Mouse (Mus musculus) heart, postnatal 0 days (tissue): ENCODE measurements at regions not wholly inside any gene's neighbourhood (a gene's known extent, or its start where the extent isn't known, plus 50 kb on each side); places are given as distances from the start of the nearest gene placed in this dataset.

Source experiments
- ATAC-seq: fragments of 200-750 bp; cut with Nextera tagmentation; 2 replicates; pipeline ENCODE4 v1.8.0; 2017; ENCODE audit warnings: low read depth, moderate number of reproducible peaks, moderate library complexity; ENCODE audit not compliant: insufficient read depth
- DNase-seq: peaks from one replicate; pipeline ENCODE4 v3.0.0-alpha.2; 2016; ENCODE audit warnings: low spot score
- H3K27ac ChIP-seq: fragments of 300-500 bp; sonication (generic); 2 replicates; pipeline ENCODE4 v1.5.1; 2014; ENCODE audit warnings: low read depth, mild to moderate bottlenecking
- H3K27me3 ChIP-seq: fragments of 300-500 bp; sonication (generic); 2 replicates; pipeline ENCODE4 v1.6.1; 2014; ENCODE audit warnings: low read length, mixed read lengths; ENCODE audit not compliant: control insufficient read depth, insufficient read depth
- H3K36me3 ChIP-seq: fragments of 300-500 bp; sonication (generic); replicated peaks from 2 replicates; pipeline ENCODE4 v1.6.1; 2014; ENCODE audit warnings: low read length, mixed read lengths; ENCODE audit not compliant: control insufficient read depth, insufficient read depth
- H3K4me1 ChIP-seq: fragments of 300-500 bp; sonication (generic); 2 replicates; pipeline ENCODE4 v1.6.1; 2014; ENCODE audit warnings: antibody characterized with exemption; ENCODE audit not compliant: control insufficient read depth, insufficient read depth
- H3K4me2 ChIP-seq: fragments of 300-500 bp; sonication (generic); 2 replicates; pipeline ENCODE4 v1.6.1; 2014; ENCODE audit warnings: low read depth, mild to moderate bottlenecking, low read length, moderate library complexity
- H3K4me3 ChIP-seq: fragments of 300-500 bp; sonication (generic); 2 replicates; pipeline ENCODE4 v1.5.1; 2014; ENCODE audit warnings: low read depth, low read length
- H3K9ac ChIP-seq: fragments of 300-500 bp; sonication (generic); replicated peaks from 2 replicates; pipeline ENCODE4 v1.6.1; 2014; ENCODE audit warnings: low read depth, low read length, mixed read lengths
- H3K9me3 ChIP-seq: fragments of 300-500 bp; sonication (generic); replicated peaks from 2 replicates; pipeline ENCODE4 v1.6.1; 2016; ENCODE audit warnings: low read length; ENCODE audit not compliant: control insufficient read depth
- CTCF ChIP-seq: IDR thresholded peaks from 2 replicates; pipeline ENCODE4 v1.5.1; 2016; ENCODE audit warnings: antibody characterized with exemption, control low read depth, low read depth
- EP300 ChIP-seq: IDR thresholded peaks from 2 replicates; pipeline ENCODE4 v1.6.1; 2016; ENCODE audit warnings: antibody characterized with exemption, low read depth
- WGBS: fragments of 180-500 bp; shearing (Covaris S2); extraction: QIAGEN DNeasy Blood & Tissue Kit; methylation state at CpG from one replicate; pipeline ENCODE4 v1.1.7; 2014; 5-methylcytosine and 5-hydroxymethylcytosine counted together

DNA sequence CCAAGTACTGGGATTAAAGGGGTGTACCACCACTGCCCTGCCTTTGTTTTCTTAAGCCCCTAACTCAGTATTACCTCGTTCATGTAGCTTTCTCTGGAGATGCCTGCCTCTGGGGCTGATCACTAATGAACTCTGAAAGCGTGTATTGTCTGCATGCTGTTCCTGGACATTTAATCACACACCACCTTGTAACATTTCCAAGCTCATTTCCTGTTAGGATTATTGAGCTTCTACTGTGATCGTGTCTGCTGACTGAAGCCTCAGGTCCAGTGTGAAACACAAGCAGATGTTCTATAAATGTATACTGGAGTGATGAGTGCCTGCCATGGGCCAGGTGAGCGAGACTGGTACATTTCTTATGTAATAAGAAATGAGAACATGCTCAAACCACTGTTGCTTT is 398.6 kb downstream of the Brinp2 start:
- ATAC-seq, result no peak
- no peak overlapping the region for H3K9ac ChIP-seq
- no peak for TF ChIP-seq EP300
- WGBS, result 48% methylated on average over 4 of the region's 4 CpGs
- no peaks in the 10 kb centered on the region for H3K27me3 ChIP-seq
- H3K4me3 ChIP-seq, result no peak overlapping the region
- no peak overlapping the region for H3K27ac ChIP-seq
- no peaks in the 10 kb centered on the region for H3K9me3 ChIP-seq
- no peak for DNase-seq
- H3K36me3 ChIP-seq, result no peaks in the 10 kb centered on the region
- H3K4me1 ChIP-seq, result no peaks in the 10 kb centered on the region
- H3K4me2 ChIP-seq, result no peak overlapping the region

DNA sequence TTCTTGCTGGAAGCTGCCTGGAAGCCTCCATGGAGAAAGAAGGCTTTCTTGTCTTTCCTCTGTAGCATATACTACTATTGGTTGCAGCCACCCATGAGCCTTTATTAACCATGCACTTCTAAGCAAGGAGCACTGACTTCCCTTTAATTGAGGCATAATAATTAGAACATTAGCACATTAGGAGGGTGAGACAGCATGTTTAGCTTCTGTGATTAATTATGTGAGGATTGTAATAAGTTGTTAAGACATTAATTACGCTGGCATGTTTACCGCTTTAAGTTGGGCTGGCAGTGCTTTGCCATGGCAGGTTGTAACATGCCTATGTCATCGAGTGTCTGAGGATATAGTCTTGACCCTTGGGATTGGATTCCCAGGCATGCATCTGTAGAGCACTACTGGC is 391.7 kb downstream of the Brinp2 start:
- Histone ChIP-seq H3K4me1 (no peaks in the 10 kb centered on the region), H3K27me3 (no peaks in the 10 kb centered on the region), H3K9me3 (no peaks in the 10 kb centered on the region), H3K9ac (no peak overlapping the region), H3K36me3 (no peaks in the 10 kb centered on the region), H3K4me3 (no peak overlapping the region), H3K27ac (no peak overlapping the region), H3K4me2 (no peak overlapping the region)
- ATAC-seq, result no peak
- no peak for TF ChIP-seq CTCF
- no peak for TF ChIP-seq EP300
- DNase-seq, result no peak
- WGBS, result 87% methylated on average over 3 of the region's 3 CpGs

DNA sequence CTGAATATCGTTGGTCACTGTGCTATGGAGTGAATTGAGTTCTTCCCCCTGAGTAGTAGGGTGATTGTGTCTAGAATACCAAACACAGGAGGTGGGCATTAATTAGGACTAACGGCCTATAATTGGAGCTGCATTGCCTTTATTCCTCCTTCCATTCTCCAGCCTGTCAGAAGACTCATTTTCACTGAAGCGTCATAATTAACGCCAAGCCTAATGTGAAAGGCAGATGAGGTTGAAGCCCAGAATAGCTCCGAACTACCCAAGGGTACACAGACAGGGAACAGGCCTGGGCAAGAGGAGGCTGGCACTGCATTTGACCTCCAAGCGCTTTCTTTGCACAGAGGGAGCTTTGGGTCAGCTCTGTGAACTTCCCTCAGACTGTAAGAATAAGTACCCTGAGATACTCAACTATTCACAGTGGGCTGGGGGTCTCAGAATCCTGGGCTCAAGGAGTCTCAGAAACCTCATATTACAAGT is 386.5 kb downstream of the Brinp2 start:
- no peak overlapping the region for H3K4me3 ChIP-seq
- H3K9me3 ChIP-seq, result no peaks in the 10 kb centered on the region
- 77% methylated on average over 6 of the region's 6 CpGs for WGBS
- no peaks in the 10 kb centered on the region for H3K36me3 ChIP-seq
- no peaks in the 10 kb centered on the region for H3K27me3 ChIP-seq
- no peak overlapping the region for H3K27ac ChIP-seq
- H3K9ac ChIP-seq, result no peak overlapping the region
- DNase-seq, result no peak
- no peak overlapping the region for H3K4me2 ChIP-seq
- no peak for ATAC-seq
- TF ChIP-seq CTCF (no peak), EP300 (no peak)
- H3K4me1 ChIP-seq, result no peaks in the 10 kb centered on the region

DNA sequence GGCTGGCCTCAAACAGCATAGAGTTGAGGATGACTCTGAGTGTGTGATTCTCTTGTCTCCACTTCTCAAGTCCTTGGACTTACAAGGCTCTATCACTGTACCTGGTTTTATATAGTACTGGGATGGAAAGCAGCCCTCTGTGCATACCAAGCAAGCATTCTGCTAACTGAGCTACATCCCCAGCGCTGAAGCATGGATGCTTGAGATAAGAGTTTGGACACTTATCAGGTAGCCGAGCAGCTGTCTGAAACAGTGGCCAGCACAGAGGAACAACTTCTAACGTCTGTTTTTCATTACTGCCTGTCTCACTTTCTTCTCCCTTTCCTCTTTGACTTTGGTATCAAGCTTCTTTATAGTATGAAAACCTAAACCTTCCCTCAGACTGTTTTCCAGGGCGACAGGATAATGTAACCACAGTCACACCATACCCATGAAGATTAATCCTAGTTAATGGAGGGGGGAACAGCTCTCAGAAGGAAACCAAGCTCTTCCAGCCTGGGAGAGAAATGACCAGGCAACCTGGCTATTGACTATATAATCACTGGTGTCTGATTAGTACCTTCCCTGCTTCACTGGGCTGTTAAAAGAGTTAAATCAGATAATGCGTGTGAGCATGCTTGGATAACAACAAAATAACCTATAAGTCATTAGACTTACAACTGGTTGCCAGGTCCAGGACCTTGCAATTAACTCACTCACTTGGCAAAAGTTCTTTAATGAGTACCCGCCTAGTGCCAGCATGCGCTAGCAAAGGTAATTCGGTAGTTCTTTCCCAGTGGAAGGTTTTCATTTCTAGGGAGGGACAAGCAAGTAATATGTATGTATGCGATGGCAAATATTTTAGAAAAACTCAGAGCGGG is 382.5 kb downstream of the Brinp2 start:
- Histone ChIP-seq H3K9me3 (no peaks in the 10 kb centered on the region), H3K27ac (no peak overlapping the region), H3K4me1 (no peaks in the 10 kb centered on the region), H3K27me3 (no peaks in the 10 kb centered on the region), H3K36me3 (no peaks in the 10 kb centered on the region), H3K4me2 (no peak overlapping the region), H3K9ac (no peak overlapping the region), H3K4me3 (no peak overlapping the region)
- WGBS, result 58% methylated on average over 10 of the region's 10 CpGs
- DNase-seq, result no peak
- TF ChIP-seq EP300, result no peak
- TF ChIP-seq CTCF, result no peak
- ATAC-seq, result no peak

DNA sequence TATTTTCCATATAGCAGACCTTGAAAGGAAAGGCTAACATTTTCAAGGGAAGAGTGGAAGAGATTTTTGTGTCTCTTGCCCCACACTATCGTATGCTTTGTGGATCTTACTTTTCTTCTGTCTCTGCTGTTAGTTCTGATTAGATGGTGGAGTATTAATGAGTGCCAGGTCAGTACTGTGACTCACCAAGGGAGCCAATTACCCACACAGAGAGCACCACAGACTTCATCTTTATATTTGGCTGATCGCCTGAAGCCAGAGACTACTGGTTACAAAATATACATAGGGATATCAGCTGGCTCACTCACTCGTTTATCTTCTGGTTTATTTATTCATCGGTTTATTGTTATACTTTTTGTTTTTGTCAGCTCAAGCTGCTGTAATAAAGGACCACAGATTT is 381.5 kb downstream of the Brinp2 start:
- ATAC-seq, result no peak
- Histone ChIP-seq H3K4me2 (no peak overlapping the region), H3K27ac (no peak overlapping the region), H3K27me3 (no peaks in the 10 kb centered on the region), H3K9ac (no peak overlapping the region), H3K4me3 (no peak overlapping the region), H3K36me3 (no peaks in the 10 kb centered on the region), H3K4me1 (no peaks in the 10 kb centered on the region), H3K9me3 (no peaks in the 10 kb centered on the region)
- 66% methylated on average over 4 of the region's 4 CpGs for WGBS
- no peak for DNase-seq
- TF ChIP-seq CTCF (no peak), EP300 (no peak)

DNA sequence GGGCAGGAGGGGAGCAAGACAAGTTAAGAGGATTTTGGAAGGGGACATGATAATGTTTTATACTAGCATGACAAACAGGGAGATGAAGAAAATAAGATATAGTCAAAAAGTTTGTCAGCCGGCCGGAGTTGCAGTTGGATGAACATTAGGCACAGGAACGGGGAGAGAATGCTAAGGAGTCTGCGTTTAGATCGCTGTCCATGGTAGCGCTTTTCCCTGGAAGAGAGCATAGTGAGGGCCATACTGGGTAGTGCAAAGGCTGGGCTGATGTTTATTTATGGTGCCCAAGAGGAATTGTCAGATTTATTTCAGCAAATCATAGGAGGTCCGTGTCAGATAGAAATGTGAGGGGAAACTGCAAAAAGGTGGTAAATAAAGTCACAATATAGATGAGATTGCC is 337.0 kb downstream of the Brinp2 start:
- 20% methylated on average over 7 of the region's 7 CpGs for WGBS
- Histone ChIP-seq H3K4me2 (no peak overlapping the region), H3K27ac (no peak overlapping the region), H3K9ac (no peak overlapping the region), H3K4me3 (no peak overlapping the region), H3K9me3 (no peaks in the 10 kb centered on the region), H3K4me1 (no peaks in the 10 kb centered on the region), H3K27me3 (no peaks in the 10 kb centered on the region), H3K36me3 (no peaks in the 10 kb centered on the region)
- no peak for ATAC-seq
- DNase-seq, result peak; percentile 11
- TF ChIP-seq CTCF (no peak), EP300 (no peak)
